Mouse (Mus musculus): Measurements from ENCODE around the gene Scyl3.

- TF ChIP-seq CTCF (IDR thresholded peaks at IDR 0.05; ENCODE audit: borderline replicate concordance, extremely low read depth, insufficient read depth, insufficient read length) (no peak), POLR2A (IDR thresholded peaks at IDR 0.05; ENCODE audit: borderline replicate concordance, extremely low read depth, insufficient read depth, insufficient read length, poor library complexity, severe bottlenecking) (no peak)
These were observed 25.5 kb upstream of the Scyl3 start for GRCm38 (mm10) chr1:163903411-163903810.
